Mouse (Mus musculus): ENCODE measurements around the gene Acpp. TPM values are rescaled to one million over a fixed set of nuclear protein-coding genes. Genes with fewer than 3 reads are reported as not detected.

The Acpp gene
- polyA plus RNA-seq, 1 experiment from 2014 or later: 0.64 TPM

DNA sequence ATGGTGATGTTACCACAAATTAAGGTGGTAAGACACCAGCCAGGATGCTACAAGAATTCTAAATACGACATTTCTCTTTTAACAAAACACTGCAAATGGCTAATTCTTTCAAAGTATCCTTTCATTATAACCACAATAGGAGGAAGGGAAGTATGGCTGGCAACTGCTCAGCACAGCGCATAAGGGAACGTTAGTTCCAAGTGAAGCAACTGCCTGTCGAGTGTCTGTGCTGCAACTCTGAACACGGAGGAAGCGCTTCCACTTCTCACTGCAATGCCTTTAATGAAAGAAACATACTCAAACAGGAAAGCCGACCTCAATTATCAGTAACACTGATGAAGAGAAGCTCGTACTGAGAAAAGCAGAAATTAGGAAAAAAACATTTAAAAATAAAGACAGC, 98.5 kb downstream of the Acpp start:
- no peak overlapping the region for H3K9ac ChIP-seq
- no peaks in the 10 kb centered on the region; the same call in 1 of the 2 replicates for H3K4me1 ChIP-seq
- no peak overlapping the region for H3K4me2 ChIP-seq
- H3K27ac ChIP-seq: no peak overlapping the region
- H3K9me3 ChIP-seq: no peaks in the 10 kb centered on the region
- H3K27me3 ChIP-seq: no peaks in the 10 kb centered on the region
- ATAC-seq (ENCODE audit: borderline replicate concordance, extremely low read depth, low FRiP score, low TSS enrichment): no peak
- H3K36me3 ChIP-seq: peaks cover 16% of the 10 kb centered on the region; the same call in 1 of the 2 replicates
- H3K4me3 ChIP-seq: no peak overlapping the region
- WGBS: 88% methylated on average over 8 of the region's 8 CpGs

Other genes starting within 250 kb of the Acpp start
- 0.92 and 1.5 TPM in 2 replicates for gene Ackr4, start 210.8 kb downstream of the Acpp start, polyA plus RNA-seq (2015; fragmentation: Nextera tagmentation; extraction: Ambion mirVana)
- 16.6 and 18.6 TPM in 2 replicates for gene Dnajc13, start 74.8 kb downstream of the Acpp start, polyA plus RNA-seq (2015; fragmentation: Nextera tagmentation; extraction: Ambion mirVana)
- gene Cpne4, start 209.5 kb upstream of the Acpp start, polyA plus RNA-seq (2015; fragmentation: Nextera tagmentation; extraction: Ambion mirVana): 0.26 and 0.30 TPM in 2 replicates

All from lung, embryonic 15.5 days (tissue).